Mouse (Mus musculus) CH12.LX (cell line): Measurements from ENCODE around the gene Nfatc2ip. TPM values are rescaled to one million over a fixed set of nuclear protein-coding genes. Genes with fewer than 3 reads are reported as not detected.

Experiments used
- DNase-seq: peaks from one replicate; pipeline ENCODE4 v3.0.0-alpha.2; 2013; ENCODE audit errors: extremely low read depth
- H3K27ac ChIP-seq: 2 replicates; pipeline ENCODE4 v1.5.1; 2012; ENCODE audit warnings: low read depth, mild to moderate bottlenecking, control low read depth, moderate library complexity; ENCODE audit not compliant: insufficient read depth
- H3K27me3 ChIP-seq: replicated peaks from 2 replicates; pipeline ENCODE3; 2012; ENCODE audit warnings: inconsistent platforms
- H3K36me3 ChIP-seq, 2 experiments: replicated peaks in 1 of 2; 2 replicates each; pipeline versions ENCODE3 to v1.6.1; 2012; ENCODE audit warnings: inconsistent platforms in 1 of 2, low read length in 1 of 2, mild to moderate bottlenecking in 1 of 2, mixed read lengths in 1 of 2, moderate library complexity in 1 of 2; ENCODE audit not compliant: control insufficient read depth in 1 of 2, insufficient read depth in 1 of 2
- H3K4me1 ChIP-seq, 2 experiments: 2 replicates each; pipeline ENCODE4 v1.6.1; 2012; ENCODE audit warnings: inconsistent platforms in 1 of 2, moderate library complexity in 1 of 2; ENCODE audit not compliant: insufficient read depth in 2 of 2, control insufficient read depth in 1 of 2
- H3K4me2 ChIP-seq: 2 replicates; pipeline ENCODE4 v1.6.1; 2012; ENCODE audit warnings: low read depth, mild to moderate bottlenecking, control low read depth; ENCODE audit not compliant: poor library complexity, insufficient read depth, severe bottlenecking
- H3K4me3 ChIP-seq, 3 experiments: fragments of 150-350 bp in 1 of 3; sonication (generic) in 1 of 3; replicated peaks in 1 of 3; 2 replicates each; pipeline versions ENCODE3 to v1.5.1; 2011 to 2012; ENCODE audit warnings: low read depth in 2 of 3, low read length in 2 of 3, mild to moderate bottlenecking in 2 of 3, moderate library complexity in 2 of 3, control low read depth in 1 of 3, improper control_type of control experiment in 1 of 3, inconsistent platforms in 1 of 3, mixed read lengths in 1 of 3; ENCODE audit not compliant: poor library complexity in 1 of 3
- H3K79me2 ChIP-seq: replicated peaks from 2 replicates; pipeline ENCODE4 v1.6.1; 2012; ENCODE audit warnings: mild to moderate bottlenecking, moderate library complexity; ENCODE audit not compliant: control insufficient read depth, poor library complexity, insufficient read depth, severe bottlenecking; ENCODE audit errors: extremely low read depth
- H3K9ac ChIP-seq: 2 replicates; pipeline ENCODE4 v1.6.1; 2012; ENCODE audit warnings: low read depth, mild to moderate bottlenecking, control low read depth, moderate library complexity; ENCODE audit not compliant: insufficient read depth
- H3K9me3 ChIP-seq: replicated peaks from 2 replicates; pipeline ENCODE3; 2012; ENCODE audit warnings: low read length, inconsistent platforms, mixed read lengths
- BHLHE40 ChIP-seq: IDR thresholded peaks from 2 replicates; pipeline ENCODE4 v1.6.1; 2011; ENCODE audit warnings: mild to moderate bottlenecking, low read depth, low read length, improper control_type of control experiment
- CHD1 ChIP-seq: IDR thresholded peaks from 2 replicates; pipeline ENCODE4 v1.6.1; 2012; ENCODE audit warnings: low read depth, low read length, improper control_type of control experiment, inconsistent platforms
- ELF1 ChIP-seq: IDR thresholded peaks from 2 replicates; pipeline ENCODE4 v1.6.1; 2014; ENCODE audit warnings: low read depth, mild to moderate bottlenecking, inconsistent platforms, low read length, improper control_type of control experiment
- EP300 ChIP-seq: IDR thresholded peaks from 2 replicates; pipeline ENCODE4 v1.6.1; 2011; ENCODE audit warnings: low read length, improper control_type of control experiment
- ETS1 ChIP-seq: conservative IDR thresholded peaks from 2 replicates; pipeline ENCODE4 v1.6.1; 2012; ENCODE audit warnings: low read depth, mild to moderate bottlenecking, inconsistent platforms, low read length, improper control_type of control experiment, moderate library complexity
- GABPA ChIP-seq: IDR thresholded peaks from 2 replicates; pipeline ENCODE4 v1.6.1; 2012; ENCODE audit warnings: low read depth, low read length, improper control_type of control experiment, inconsistent platforms; ENCODE audit not compliant: insufficient replicate concordance
- JUND ChIP-seq: conservative IDR thresholded peaks from 2 replicates; pipeline ENCODE4 v1.6.1; 2011; ENCODE audit warnings: low read depth, low read length, improper control_type of control experiment
- KAT2A ChIP-seq: IDR thresholded peaks from 2 replicates; pipeline ENCODE4 v1.6.1; 2012; ENCODE audit warnings: low read length, improper control_type of control experiment, inconsistent platforms; ENCODE audit not compliant: insufficient replicate concordance
- MAZ ChIP-seq: IDR thresholded peaks from 2 replicates; pipeline ENCODE4 v1.6.1; 2012; ENCODE audit warnings: low read depth, mild to moderate bottlenecking, inconsistent platforms, low read length, improper control_type of control experiment, moderate library complexity
- MYC ChIP-seq: IDR thresholded peaks from 2 replicates; pipeline ENCODE4 v1.6.1; 2011; ENCODE audit warnings: low read depth, mild to moderate bottlenecking, improper control_type of control experiment, low read length
- NELFE ChIP-seq: IDR thresholded peaks from 2 replicates; pipeline ENCODE4 v1.6.1; 2011; ENCODE audit warnings: low read depth, low read length, improper control_type of control experiment
- PAX5 ChIP-seq: IDR thresholded peaks from 2 replicates; pipeline ENCODE4 v1.6.1; 2012; ENCODE audit warnings: low read length, inconsistent platforms, mixed read lengths
- POLR2A ChIP-seq: IDR thresholded peaks from 2 replicates; pipeline ENCODE4 v1.6.1; 2011; ENCODE audit warnings: low read depth, mild to moderate bottlenecking, improper control_type of control experiment, low read length
- POLR2AphosphoS2 ChIP-seq: IDR thresholded peaks from 2 replicates; pipeline ENCODE4 v1.6.1; 2011; ENCODE audit warnings: low read depth, low read length, improper control_type of control experiment
- RAD21 ChIP-seq: IDR thresholded peaks from 2 replicates; pipeline ENCODE4 v1.6.1; 2011; ENCODE audit warnings: low read depth, mild to moderate bottlenecking, low read length, improper control_type of control experiment, moderate library complexity
- RCOR1 ChIP-seq: conservative IDR thresholded peaks from 2 replicates; pipeline ENCODE4 v1.6.1; 2012; ENCODE audit warnings: low read depth, mild to moderate bottlenecking, inconsistent platforms, low read length, improper control_type of control experiment
- SIN3A ChIP-seq: IDR thresholded peaks from 2 replicates; pipeline ENCODE4 v1.6.1; 2012; ENCODE audit warnings: low read length, improper control_type of control experiment, inconsistent platforms
- SMC3 ChIP-seq: IDR thresholded peaks from 2 replicates; pipeline ENCODE4 v1.6.1; 2011; ENCODE audit warnings: low read depth, low read length, improper control_type of control experiment
- TCF12 ChIP-seq: IDR thresholded peaks from 2 replicates; pipeline ENCODE4 v1.6.1; 2014; ENCODE audit warnings: low read depth, mild to moderate bottlenecking, inconsistent platforms, low read length, improper control_type of control experiment
- USF1 ChIP-seq: IDR thresholded peaks from 2 replicates; pipeline ENCODE4 v1.6.1; 2014; ENCODE audit warnings: low read depth, mild to moderate bottlenecking, inconsistent platforms, low read length, improper control_type of control experiment
- USF2 ChIP-seq: conservative IDR thresholded peaks from 2 replicates; pipeline ENCODE4 v1.6.1; 2011; ENCODE audit warnings: low read depth, low read length, improper control_type of control experiment
- ZKSCAN1 ChIP-seq: IDR thresholded peaks from 2 replicates; pipeline ENCODE4 v1.6.1; 2012; ENCODE audit warnings: low read depth, inconsistent platforms, low read length, improper control_type of control experiment, borderline replicate concordance
- ZNF384 ChIP-seq: IDR thresholded peaks from 2 replicates; pipeline ENCODE4 v1.6.1; 2012; ENCODE audit warnings: low read depth, low read length, improper control_type of control experiment, inconsistent platforms
- dilution Hi-C: fragments of 300-500 bp; cut with MboI; formaldehyde crosslinking; loops from 2 replicates; pipeline ENCODE4 v1.14.3; 2020; ENCODE audit warnings: low sequenced_read_pairs; ENCODE audit not compliant: extremely low pct_unique_long_range_greater_than_20kb, extremely low pct_ligation_motif_present
- in situ Hi-C: fragments of 300-500 bp; cut with MboI; formaldehyde crosslinking; loops from 3 replicates; pipeline ENCODE4 v1.14.3; 2019; ENCODE audit warnings: low sequenced_read_pairs, low pct_ligation_motif_present, low pct_unique_long_range_greater_than_20kb, mixed read lengths
- polyA plus RNA-seq: library from polyadenylated mRNA; unstranded; fragments of >175 nt; gene quantifications from 2 replicates; pipeline ENCODE4 v1.2.1, GENCODE M21; 2012; ENCODE audit warnings: low read depth; ENCODE audit not compliant: insufficient read length
- total RNA-seq, 2 experiments: library from RNA; depleted of rRNA; stranded (reverse); fragments of 300-350 nt in 1 of 2; fragments of >200 nt in 1 of 2; gene quantifications; 2 replicates each; pipeline ENCODE4 v1.2.3; 2012 to 2014

Gene Nfatc2ip
- total and polyA plus RNA-seq, 3 experiments = 7.8 to 15.0 (median 13.9) TPM

DNA sequence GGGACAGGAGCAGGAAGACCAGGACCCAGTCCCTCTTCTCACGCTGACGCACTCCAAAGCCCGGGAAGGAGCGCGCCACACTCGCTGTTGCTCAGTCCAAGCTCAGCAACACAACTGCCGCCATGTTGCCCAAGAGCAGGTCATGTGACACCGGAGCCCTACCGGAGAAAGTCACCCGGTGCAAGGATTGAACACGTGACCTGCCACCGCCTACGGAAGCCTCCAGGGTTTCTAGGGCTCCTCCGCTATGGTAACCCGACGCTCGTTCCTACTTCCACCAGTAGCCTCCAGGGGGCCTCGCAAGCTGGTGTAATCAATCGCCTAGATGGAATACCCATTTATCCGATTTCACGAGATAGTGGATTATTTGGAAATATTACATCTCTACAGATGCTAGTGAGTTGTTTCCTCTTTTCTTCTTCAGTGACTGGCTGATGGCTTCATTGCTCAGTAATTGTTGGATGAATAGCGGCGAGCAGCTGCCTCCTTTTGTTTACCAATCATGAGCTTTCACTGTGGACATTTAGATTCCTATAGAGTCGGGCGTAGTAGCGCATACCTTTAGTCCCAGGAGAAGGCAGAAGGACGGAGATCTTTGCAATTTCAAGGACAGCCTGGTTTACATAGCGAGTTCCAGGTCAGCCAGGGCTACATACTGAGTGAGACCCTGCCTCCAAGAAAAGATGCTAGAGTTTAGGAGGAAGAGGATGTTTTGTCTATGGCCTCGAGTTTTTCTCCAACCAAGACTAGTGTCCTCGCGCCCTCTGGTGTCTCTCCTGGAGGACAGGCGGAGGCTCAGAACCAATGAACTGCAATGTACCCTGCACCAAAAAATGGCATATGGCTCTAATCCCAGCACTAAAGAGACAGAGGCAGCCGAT lies 19.0 kb downstream of the Nfatc2ip start, which contains the start of gene Spns1 (continued):
- peak; percentile 16; the same call in 1 of the 2 replicates for TF ChIP-seq JUND
- peak; percentile 54 for TF ChIP-seq ETS1
- peak; percentile 99 for TF ChIP-seq SMC3
- no peak for TF ChIP-seq CHD1
- peak; percentile 90 for TF ChIP-seq TCF12
- TF ChIP-seq BHLHE40 = peak; percentile 94
- TF ChIP-seq USF1 = peak; percentile 100
- peak; percentile 99 for TF ChIP-seq SIN3A
- no peak for TF ChIP-seq ZNF384
- TF ChIP-seq ELF1 = peak; percentile 84
- TF ChIP-seq MAZ = 0 out of 2 replicates have a peak, but pooled peaks have one; percentile 40
- peak; percentile 65; the same call in 1 of the 2 replicates for TF ChIP-seq RCOR1
- TF ChIP-seq POLR2AphosphoS2 = peak; percentile 67; the same call in 1 of the 2 replicates
- peak; percentile 77; the same call in 1 of the 2 replicates for TF ChIP-seq MYC
- no peak; the same call in 1 of the 2 replicates for TF ChIP-seq GABPA
- no peak for TF ChIP-seq ZKSCAN1
- no peak for TF ChIP-seq EP300
- TF ChIP-seq POLR2A = peak; percentile 80
- no peak for TF ChIP-seq PAX5
- TF ChIP-seq RAD21 = peak; percentile 89
- TF ChIP-seq KAT2A = peak; percentile 73; the same call in 1 of the 2 replicates
- peak; percentile 69 for TF ChIP-seq NELFE
- peak; percentile 99 for TF ChIP-seq USF2

GRCm38 (mm10) chr7:126376903-126377277 lies 19.6 kb downstream of the Nfatc2ip start:
- no peak for DNase-seq
- in situ Hi-C loops = no loop called here

More at GRCm38 (mm10) chr7:126376903-126377277, 19.6 kb downstream of the Nfatc2ip start:
- Histone ChIP-seq H3K27ac (peak overlapping the region; percentile 39; the same call in 1 of the 2 replicates), H3K36me3 (peaks cover 31 to 35% of the 10 kb centered on the region in 2 experiments), H3K27me3 (no peaks in the 10 kb centered on the region), H3K9me3 (no peaks in the 10 kb centered on the region), H3K4me1 (peaks cover 14 to 32% of the 10 kb centered on the region in 2 experiments), H3K79me2 (peaks cover 8% of the 10 kb centered on the region; the same call in 1 of the 2 replicates), H3K4me2 (peak overlapping the region; percentile 94), H3K4me3 (peak overlapping the region; percentile 93 to 100 (median 98)), H3K9ac (peak overlapping the region; percentile 84)
- 0 out of 2 replicates have a peak, but pooled peaks have one; percentile 41 for TF ChIP-seq CHD1
- TF ChIP-seq JUND = no peak
- dilution Hi-C loops = no loop called here
